Mouse (Mus musculus) splenic B cell, adult 2 months (primary cell): ENCODE data around the gene Rabl2.

ENCODE experiments used
- DNase-seq: peaks from one replicate; pipeline ENCODE4 v3.0.0-alpha.2; 2011; ENCODE audit warnings: low read depth, low spot score
- H3K27me3 ChIP-seq: 2 replicates; pipeline ENCODE4 v1.6.1; 2012; ENCODE audit warnings: mild to moderate bottlenecking, low read length, moderate library complexity, mixed read lengths; ENCODE audit not compliant: control insufficient read depth, poor library complexity, insufficient read depth, severe bottlenecking
- H3K36me3 ChIP-seq: 2 replicates; pipeline ENCODE4 v1.6.1; 2012; ENCODE audit warnings: mild to moderate bottlenecking, low read length, moderate library complexity, mixed read lengths; ENCODE audit not compliant: control insufficient read depth, poor library complexity, insufficient read depth, severe bottlenecking

Rabl2 gene

GRCm38 (mm10) chr15:89568114-89568513 lies 23.6 kb downstream of the Rabl2 start, which contains the start of gene Acr:
Gene Acr, plus strand, starts transcription at chr15:89568326.
- Histone ChIP-seq H3K36me3 (no peaks in the 10 kb centered on the region), H3K27me3 (no peaks in the 10 kb centered on the region)
- no peak for DNase-seq

GRCm38 (mm10) chr15:89559202-89559731 lies 32.5 kb downstream of the Rabl2 start:
- no peak for DNase-seq

GRCm38 (mm10) chr15:89557996-89558390 lies 33.7 kb downstream of the Rabl2 start:
- Histone ChIP-seq H3K36me3 (no peaks in the 10 kb centered on the region), H3K27me3 (no peaks in the 10 kb centered on the region)
- DNase-seq = no peak

More at GRCm38 (mm10) chr15:89559202-89559731, 32.5 kb downstream of the Rabl2 start:
- H3K27me3 ChIP-seq = no peaks in the 10 kb centered on the region
- no peaks in the 10 kb centered on the region for H3K36me3 ChIP-seq

- no peaks in the 10 kb centered on the region for H3K27me3 ChIP-seq
- no peak for DNase-seq
- H3K36me3 ChIP-seq = no peaks in the 10 kb centered on the region
Measured at GRCm38 (mm10) chr15:89557179-89557995, 34.3 kb downstream of the Rabl2 start.

GRCm38 (mm10) chr15:89556401-89557178 lies 35.1 kb downstream of the Rabl2 start:
- H3K36me3 ChIP-seq = no peaks in the 10 kb centered on the region
- H3K27me3 ChIP-seq = no peaks in the 10 kb centered on the region
- DNase-seq = no peak

- Histone ChIP-seq H3K36me3 (no peaks in the 10 kb centered on the region), H3K27me3 (no peaks in the 10 kb centered on the region)
- DNase-seq = no peak
Measured at GRCm38 (mm10) chr15:89555591-89555990, 36.1 kb downstream of the Rabl2 start.

- no peak for DNase-seq
- H3K27me3 ChIP-seq = no peaks in the 10 kb centered on the region
Measured at GRCm38 (mm10) chr15:89551733-89552132, 40.0 kb downstream of the Rabl2 start.

GRCm38 (mm10) chr15:89550506-89550905 lies 41.2 kb downstream of the Rabl2 start:
- Histone ChIP-seq H3K36me3 (no peaks in the 10 kb centered on the region), H3K27me3 (no peaks in the 10 kb centered on the region)
- DNase-seq = no peak

More at GRCm38 (mm10) chr15:89551733-89552132, 40.0 kb downstream of the Rabl2 start:
- no peaks in the 10 kb centered on the region for H3K36me3 ChIP-seq

GRCm38 (mm10) chr15:89548837-89549236 lies 42.9 kb downstream of the Rabl2 start:
- Histone ChIP-seq H3K27me3 (no peaks in the 10 kb centered on the region), H3K36me3 (no peaks in the 10 kb centered on the region)
- no peak for DNase-seq

GRCm38 (mm10) chr15:89547824-89548601 lies 43.7 kb downstream of the Rabl2 start:
- DNase-seq = no peak
- H3K27me3 ChIP-seq = no peaks in the 10 kb centered on the region
- no peaks in the 10 kb centered on the region for H3K36me3 ChIP-seq

- H3K27me3 ChIP-seq = no peaks in the 10 kb centered on the region
- DNase-seq = no peak
- no peaks in the 10 kb centered on the region for H3K36me3 ChIP-seq
Measured at GRCm38 (mm10) chr15:89547321-89547720, 44.4 kb downstream of the Rabl2 start.

GRCm38 (mm10) chr15:89544171-89544570 lies 47.6 kb downstream of the Rabl2 start:
- no peaks in the 10 kb centered on the region; the same call in 1 of the 2 replicates for H3K27me3 ChIP-seq
- DNase-seq = no peak
- no peaks in the 10 kb centered on the region for H3K36me3 ChIP-seq

GRCm38 (mm10) chr15:89533843-89534207 lies 57.9 kb downstream of the Rabl2 start:
- no peaks in the 10 kb centered on the region for H3K27me3 ChIP-seq
- no peak for DNase-seq
- no peaks in the 10 kb centered on the region for H3K36me3 ChIP-seq
